Mouse (Mus musculus) layer of hippocampus, adult 8-10 months (tissue): ENCODE measurements at regions not wholly inside any gene's neighbourhood (a gene's known extent, or its start where the extent isn't known, plus 50 kb on each side); places are given as distances from the start of the nearest gene placed in this dataset.

Source experiments
- DNase-seq, 2 experiments: peaks; one replicate each; pipeline ENCODE4 v3.0.0; 2022; ENCODE audit warnings: low spot score in 2 of 2
- microRNA-seq, 2 experiments: library from miRNA; unstranded; fragments of <30 nt; microRNA quantifications; one replicate each; pipeline ENCODE4 v1.2.0; 2022

DNA sequence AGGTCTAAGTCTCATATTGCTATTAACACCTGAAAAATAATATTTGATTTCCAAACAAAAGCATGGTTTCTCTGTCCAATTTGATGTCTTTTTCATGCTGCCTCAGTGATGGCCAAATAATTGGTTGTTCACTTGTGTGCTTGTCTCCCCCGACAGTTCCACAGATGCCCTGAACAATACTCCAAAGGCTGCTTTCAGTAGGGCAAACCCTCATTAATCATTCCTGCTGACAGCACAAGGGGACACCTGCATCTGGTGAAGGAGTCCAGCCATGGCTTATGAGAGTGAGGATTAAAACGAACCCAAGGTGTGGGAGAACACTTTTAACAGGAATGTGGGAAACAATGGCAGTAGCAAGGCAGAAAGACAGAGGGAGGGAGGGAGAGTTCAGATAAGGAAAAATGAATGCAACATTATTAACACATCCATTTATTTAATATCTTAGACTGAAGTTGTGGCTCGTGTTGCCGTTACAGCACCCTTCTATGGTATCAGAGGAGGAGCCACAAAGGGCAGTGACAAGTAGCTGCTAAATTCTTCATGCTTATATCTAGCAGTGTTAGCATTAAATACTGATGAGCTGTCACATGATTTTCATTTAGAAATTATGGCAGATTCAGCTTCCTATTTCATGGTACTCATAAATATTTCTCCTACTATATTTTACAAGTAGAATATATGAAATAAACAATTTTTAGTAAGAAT, 501.8 kb upstream of the Mms22l start:
- DNase-seq: no peak

DNA sequence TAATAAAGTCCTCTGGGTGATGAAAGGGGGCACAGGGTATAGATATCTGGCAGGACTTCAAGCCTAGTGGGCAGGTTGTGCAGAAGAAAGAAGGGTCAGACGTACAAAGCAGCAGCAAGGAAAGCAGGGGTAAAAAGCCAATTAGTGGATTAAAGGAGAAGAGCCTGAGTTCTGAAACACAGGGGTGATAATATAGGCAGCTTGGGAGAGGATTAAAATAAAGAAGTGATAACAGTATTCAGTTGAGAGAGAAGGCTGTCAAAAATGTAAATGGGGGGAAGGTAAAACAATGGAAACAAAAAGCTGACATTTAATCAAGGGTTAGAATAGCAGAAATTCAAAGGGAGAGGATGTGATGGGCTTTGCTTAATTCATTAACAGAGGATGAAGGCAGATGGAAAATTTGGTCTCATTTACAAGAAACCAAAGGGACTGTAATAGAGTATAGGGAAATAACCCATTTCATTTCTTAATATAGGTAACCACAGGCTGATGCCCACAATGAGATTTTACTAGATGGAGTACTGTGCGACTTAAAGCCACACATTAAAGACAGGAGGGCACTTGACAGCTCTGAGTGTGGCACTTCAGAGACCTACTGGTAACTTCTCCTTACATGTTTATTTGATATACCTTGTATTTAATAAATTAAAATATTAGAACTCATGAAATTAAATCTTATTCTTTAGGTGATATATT, 489.8 kb upstream of the Mms22l start:
- DNase-seq: no peak

GRCm38 (mm10) chr4:24019178-24020104, 476.8 kb upstream of the Mms22l start:
- DNase-seq: peak; percentile 19 to 51

Small RNA genes lying in the stretch of these regions (microRNA-seq; reads per million reads assigned to microRNA genes)
- gene Gm25978: 0 reads per million in 2 experiments
